Mouse (Mus musculus): ENCODE results near the gene Sacm1l.
A peak's percentile ranks its signal among the peaks of the same experiment; 100 is the strongest.

DNA sequence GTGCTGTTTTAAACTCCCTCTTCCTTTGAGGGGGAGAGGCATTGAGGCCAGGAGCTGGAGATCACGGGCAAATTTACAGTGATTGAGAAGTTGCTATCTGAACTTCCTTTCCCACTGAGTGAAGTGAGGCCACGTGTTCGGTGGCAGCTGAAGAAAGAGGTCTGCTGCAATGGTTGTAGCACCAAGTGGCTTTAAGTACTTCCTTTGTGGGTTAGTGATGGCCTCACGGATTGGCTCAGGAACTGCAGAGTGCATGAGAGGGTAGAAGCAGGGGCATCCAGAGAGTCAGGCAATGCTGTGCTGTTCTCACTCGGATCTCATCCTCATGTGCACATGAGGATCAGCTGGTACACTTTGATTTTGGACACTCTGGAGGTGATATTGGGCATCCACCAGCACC, 31.7 kb upstream of the Sacm1l start:
- TF ChIP-seq CTCF (IDR thresholded peaks at IDR 0.05): no peak
- peak; percentile 31; the same call in 1 of the 2 replicates for TF ChIP-seq EP300 (IDR thresholded peaks at IDR 0.05)

All from lung, postnatal 0 days (tissue).